Comparison of ENCODE assay signal across 29 mouse cellular contexts in the genomic region with DNA sequence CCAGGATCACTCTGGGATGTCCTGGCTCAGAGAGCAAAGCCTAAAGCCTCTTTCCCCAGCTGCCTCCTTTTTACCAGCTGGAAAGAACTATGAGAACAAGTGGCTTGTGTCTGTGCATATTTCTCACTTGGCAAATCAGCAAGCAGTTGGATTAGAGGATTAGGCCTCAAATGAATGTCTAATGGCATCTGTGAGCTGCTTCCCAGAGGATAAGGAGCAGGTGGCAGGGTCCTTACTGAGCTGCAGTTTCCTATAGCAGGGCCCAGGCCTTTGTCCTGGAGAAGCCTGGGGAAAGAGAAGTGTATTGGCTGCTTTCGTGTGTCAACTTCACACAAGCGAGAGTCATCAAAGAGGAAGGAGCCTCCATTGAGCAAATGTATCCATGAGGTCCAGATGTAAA. TPM values are rescaled to one million over a fixed set of nuclear protein-coding genes. Genes with fewer than 3 reads are reported as not detected.
DNase-seq lines count a peak whose midpoint lies in the region; ATAC-seq and TF ChIP-seq lines count a peak whose summit lies in the region.
"Had no signal": no experiment of that assay in that cellular context is flagged by ENCODE, and none has a peak within 500 bp of the region (broad histone marks: within the 10 kb centered on the region; RNA-seq: fewer than 3 reads in every experiment).

No protein-coding gene starts in this region.

- no peak overlapping the region for H3K4me2 ChIP-seq in forebrain, postnatal 0 days (ENCODE audit: low read depth)
- H3K4me2 ChIP-seq in forebrain, embryonic 15.5 days (replicated peaks) = no peak overlapping the region
- no peak overlapping the region for H3K4me2 ChIP-seq in midbrain, embryonic 11.5 days
- H3K4me2 ChIP-seq in midbrain, embryonic 16.5 days (ENCODE audit: low read length) = no peak overlapping the region
- no peak overlapping the region for H3K4me2 ChIP-seq in midbrain, embryonic 14.5 days (ENCODE audit: low read length)
- H3K4me2 ChIP-seq: embryonic facial prominence, embryonic 12.5 days; forebrain, embryonic 13.5 days; heart, embryonic 11.5 days; heart, embryonic 15.5 days; hindbrain, embryonic 15.5 days had no signal

- H3K4me3 ChIP-seq in forebrain, postnatal 0 days (ENCODE audit: low read depth, low read length) = no peak overlapping the region
- H3K4me3 ChIP-seq in forebrain, embryonic 15.5 days = no peak overlapping the region
- no peak overlapping the region for H3K4me3 ChIP-seq in midbrain, embryonic 11.5 days (ENCODE audit: low read depth, low read length)
- H3K4me3 ChIP-seq in midbrain, embryonic 16.5 days (ENCODE audit: low read depth, low read length) = no peak overlapping the region
- no peak overlapping the region for H3K4me3 ChIP-seq in midbrain, embryonic 14.5 days (replicated peaks; ENCODE audit: low read depth, low read length)
- H3K4me3 ChIP-seq: embryonic facial prominence, embryonic 12.5 days; forebrain, embryonic 13.5 days; heart, adult 2 months; heart, embryonic 15.5 days; hindbrain, embryonic 10.5 days; hindbrain, embryonic 15.5 days had no signal

- no peak overlapping the region for H3K27ac ChIP-seq in forebrain, postnatal 0 days (ENCODE audit: low read depth, low read length)
- no peak overlapping the region for H3K27ac ChIP-seq in forebrain, embryonic 15.5 days (replicated peaks)
- peak overlapping the region; percentile 30; the same call in 1 of the 2 replicates for H3K27ac ChIP-seq in midbrain, embryonic 11.5 days (ENCODE audit: low read depth, low read length)
- H3K27ac ChIP-seq in midbrain, embryonic 16.5 days (ENCODE audit: low read length) = no peak overlapping the region
- no peak overlapping the region for H3K27ac ChIP-seq in midbrain, embryonic 14.5 days (replicated peaks; ENCODE audit: low read depth, low read length)
- H3K27ac ChIP-seq: embryonic facial prominence, embryonic 12.5 days; forebrain, embryonic 13.5 days; heart, adult 2 months; heart, embryonic 15.5 days; hindbrain, embryonic 10.5 days; hindbrain, embryonic 15.5 days had no signal

- no peak for ATAC-seq in forebrain, postnatal 0 days
- no peak for ATAC-seq in forebrain, embryonic 15.5 days (replicated peaks)
- ATAC-seq in midbrain, embryonic 11.5 days (ENCODE audit: low FRiP score) = peak; percentile 81
- no peak for ATAC-seq in midbrain, embryonic 16.5 days
- ATAC-seq in midbrain, embryonic 14.5 days (ENCODE audit: low FRiP score, low TSS enrichment) = no peak
- ATAC-seq in megakaryocyte progenitor cell, adult 5-6 weeks (replicated peaks; ENCODE audit: poor library complexity) = no peak
- ATAC-seq: activated CD4-positive, CD25-positive, alpha-beta regulatory T cell, adult 4 months; forebrain, embryonic 13.5 days; inflammation-experienced regulatory T-cells, adult 6 months; Patski had no signal

- WGBS in forebrain, postnatal 0 days = 35% methylated on average over 2 of the region's 2 CpGs
- WGBS in forebrain, embryonic 15.5 days = 23% methylated on average over 2 of the region's 2 CpGs
- WGBS in midbrain, embryonic 11.5 days = 42% methylated on average over 2 of the region's 2 CpGs
- WGBS in midbrain, embryonic 16.5 days = 17% methylated on average over 2 of the region's 2 CpGs
- WGBS in midbrain, embryonic 14.5 days = 21% methylated on average over 2 of the region's 2 CpGs

- peak; percentile 6 for DNase-seq in forebrain, postnatal 0 days
- DNase-seq in midbrain, embryonic 11.5 days (ENCODE audit: low spot score, missing footprints) = no peak
- DNase-seq in midbrain, embryonic 14.5 days = peak; percentile 42
- peak; percentile 27 for DNase-seq in retina, postnatal 7 days (ENCODE audit: low read depth, low spot score)
- no peak for DNase-seq in spleen, adult 18-20 months
- DNase-seq: adrenal gland, adult 2 months; adrenal gland, postnatal 25 days; cerebellum, adult 11 months; cerebellum, adult 8-10 months; cerebellum, postnatal 14 days; embryo, embryonic 11 days; gastrocnemius, postnatal 10 days; heart, adult 2 months had no signal

- no peaks in the 10 kb centered on the region for H3K4me1 ChIP-seq in forebrain, postnatal 0 days (ENCODE audit: insufficient read depth)
- H3K4me1 ChIP-seq in forebrain, embryonic 15.5 days = no peaks in the 10 kb centered on the region
- peaks cover 2% of the 10 kb centered on the region; the same call in 1 of the 2 replicates for H3K4me1 ChIP-seq in midbrain, embryonic 11.5 days (ENCODE audit: control insufficient read depth, insufficient read depth, low read length)
- no peaks in the 10 kb centered on the region for H3K4me1 ChIP-seq in midbrain, embryonic 16.5 days (ENCODE audit: control insufficient read depth, insufficient read depth, low read length)
- no peaks in the 10 kb centered on the region for H3K4me1 ChIP-seq in midbrain, embryonic 14.5 days (ENCODE audit: control insufficient read depth, insufficient read depth, low read length)
- H3K4me1 ChIP-seq: embryonic facial prominence, embryonic 12.5 days; forebrain, embryonic 13.5 days; heart, embryonic 15.5 days; hindbrain, embryonic 10.5 days; hindbrain, embryonic 15.5 days had no signal

- no peaks in the 10 kb centered on the region for H3K9me3 ChIP-seq in forebrain, postnatal 0 days (ENCODE audit: low read length)
- no peaks in the 10 kb centered on the region for H3K9me3 ChIP-seq in forebrain, embryonic 15.5 days
- H3K9me3 ChIP-seq in midbrain, embryonic 11.5 days (ENCODE audit: control insufficient read depth, low read length) = no peaks in the 10 kb centered on the region
- H3K9me3 ChIP-seq in midbrain, embryonic 16.5 days (replicated peaks; ENCODE audit: control insufficient read depth, low read length, poor library complexity, severe bottlenecking) = no peaks in the 10 kb centered on the region
- H3K9me3 ChIP-seq in midbrain, embryonic 14.5 days (ENCODE audit: control insufficient read depth, low read length) = no peaks in the 10 kb centered on the region
- H3K9me3 ChIP-seq: embryonic facial prominence, embryonic 12.5 days; forebrain, embryonic 13.5 days; heart, embryonic 15.5 days; hindbrain, embryonic 10.5 days; hindbrain, embryonic 15.5 days had no signal

- no peak overlapping the region for H3K9ac ChIP-seq in forebrain, postnatal 0 days
- H3K9ac ChIP-seq in forebrain, embryonic 15.5 days (replicated peaks) = no peak overlapping the region
- H3K9ac ChIP-seq in midbrain, embryonic 11.5 days (ENCODE audit: low read length) = no peak overlapping the region
- no peak overlapping the region for H3K9ac ChIP-seq in midbrain, embryonic 16.5 days (ENCODE audit: low read depth, low read length)
- H3K9ac ChIP-seq in midbrain, embryonic 14.5 days (replicated peaks; ENCODE audit: low read length) = no peak overlapping the region
- H3K9ac ChIP-seq: embryonic facial prominence, embryonic 12.5 days; forebrain, embryonic 13.5 days; heart, embryonic 15.5 days; hindbrain, embryonic 15.5 days had no signal

- H3K27me3 ChIP-seq in forebrain, postnatal 0 days (ENCODE audit: insufficient read depth, low read length) = peaks cover 4% of the 10 kb centered on the region
- H3K27me3 ChIP-seq in forebrain, embryonic 15.5 days = peaks cover 30% of the 10 kb centered on the region
- no peaks in the 10 kb centered on the region for H3K27me3 ChIP-seq in midbrain, embryonic 11.5 days (ENCODE audit: control insufficient read depth, insufficient read depth, low read length)
- no peaks in the 10 kb centered on the region for H3K27me3 ChIP-seq in midbrain, embryonic 16.5 days (ENCODE audit: control insufficient read depth, insufficient read depth, low read depth, low read length)
- no peaks in the 10 kb centered on the region for H3K27me3 ChIP-seq in midbrain, embryonic 14.5 days (ENCODE audit: control insufficient read depth, insufficient read depth, low read length)
- H3K27me3 ChIP-seq: embryonic facial prominence, embryonic 12.5 days; heart, embryonic 15.5 days; hindbrain, embryonic 15.5 days had no signal

- no peaks in the 10 kb centered on the region for H3K36me3 ChIP-seq in forebrain, postnatal 0 days (ENCODE audit: insufficient read depth)
- H3K36me3 ChIP-seq in forebrain, embryonic 15.5 days = no peaks in the 10 kb centered on the region
- H3K36me3 ChIP-seq in midbrain, embryonic 11.5 days (ENCODE audit: control insufficient read depth, insufficient read depth, low read length) = no peaks in the 10 kb centered on the region
- no peaks in the 10 kb centered on the region for H3K36me3 ChIP-seq in midbrain, embryonic 16.5 days (ENCODE audit: control insufficient read depth, insufficient read depth, low read length)
- no peaks in the 10 kb centered on the region for H3K36me3 ChIP-seq in midbrain, embryonic 14.5 days (ENCODE audit: control insufficient read depth, insufficient read depth, low read length)
- H3K36me3 ChIP-seq: embryonic facial prominence, embryonic 12.5 days; heart, embryonic 15.5 days; hindbrain, embryonic 10.5 days; hindbrain, embryonic 15.5 days had no signal

- no peak for TF ChIP-seq CTCF in forebrain, postnatal 0 days (IDR thresholded peaks at IDR 0.05; ENCODE audit: low read depth)

RNA-seq across cellular contexts. Expression of a gene that starts 59.1 kb away (rescaled TPM):
- total RNA-seq in forebrain, postnatal 0 days (2014; rRNA removed) = 17.9 and 28.3 TPM in 2 replicates
- polyA plus RNA-seq in forebrain, postnatal 0 days (2015; fragmentation: Nextera tagmentation; extraction: Ambion mirVana) = 22.3 and 31.7 TPM in 2 replicates
- 12.7 and 15.5 TPM in 2 replicates for polyA plus RNA-seq in forebrain, embryonic 15.5 days (2015; fragmentation: Nextera tagmentation; extraction: Ambion mirVana)
- polyA plus RNA-seq in midbrain, embryonic 11.5 days (2014; fragmentation: Nextera tagmentation; extraction: Ambion mirVana) = 0.70 and 1.2 TPM in 2 replicates
- polyA plus RNA-seq in midbrain, embryonic 16.5 days (2015; fragmentation: Nextera tagmentation; extraction: Ambion mirVana) = 13.3 and 21.1 TPM in 2 replicates
- polyA plus RNA-seq in midbrain, embryonic 14.5 days (2014; fragmentation: Nextera tagmentation; extraction: Ambion mirVana) = 10.2 and 13.9 TPM in 2 replicates
- not detected in 2 replicates for total RNA-seq in megakaryocyte progenitor cell, adult 5-6 weeks (2015)
- total RNA-seq in megakaryocyte progenitor cell, adult 5-6 weeks (2017) = not detected in 2 replicates
- total RNA-seq: CH12.LX; common myeloid progenitor, adult 5-6 weeks; heart, adult 2 months; heart, postnatal 25 days had no signal
- polyA plus RNA-seq: activated CD4-positive, CD25-positive, alpha-beta regulatory T cell, adult 4 months; gonadal fat pad, adult 2 months; heart, adult 2 months; inflammation-experienced regulatory T-cells, adult 6 months; Patski had no signal

Comparison
In these comparisons a context has a peak if more than half of its experiments do, and no peak if none do; other contexts are left out.
1. DNase-seq: peak in forebrain, postnatal 0 days (single experiment), midbrain, embryonic 14.5 days (single experiment) and retina, postnatal 7 days (single experiment); none in midbrain, embryonic 11.5 days (single experiment) and spleen, adult 18-20 months (0 of 2).